Mouse (Mus musculus): ENCODE measurements around the gene Reln.

Reln gene

GRCm38 (mm10) chr5:22307072-22307471 is 37.4 kb downstream of the Reln start:
- DNase-seq (ENCODE audit: low spot score): no peak

GRCm38 (mm10) chr5:22303709-22304108 is 40.8 kb downstream of the Reln start:
- DNase-seq (ENCODE audit: low spot score): no peak

- no peak for DNase-seq (ENCODE audit: low spot score)
Observed at GRCm38 (mm10) chr5:22302309-22302708, 42.2 kb downstream of the Reln start.

GRCm38 (mm10) chr5:22300788-22301187 is 43.7 kb downstream of the Reln start:
- no peak for DNase-seq (ENCODE audit: low spot score)

- DNase-seq (ENCODE audit: low spot score): no peak
Observed at GRCm38 (mm10) chr5:22300046-22300445, 44.5 kb downstream of the Reln start.

GRCm38 (mm10) chr5:22295161-22295560 is 49.3 kb downstream of the Reln start:
- DNase-seq (ENCODE audit: low spot score): no peak

- no peak for DNase-seq (ENCODE audit: low spot score)
Observed at GRCm38 (mm10) chr5:22291409-22291808, 53.1 kb downstream of the Reln start.

- DNase-seq (ENCODE audit: low spot score): no peak
Observed at GRCm38 (mm10) chr5:22285396-22285795, 59.1 kb downstream of the Reln start.

- no peak for DNase-seq (ENCODE audit: low spot score)
Observed at GRCm38 (mm10) chr5:22282141-22282665, 62.3 kb downstream of the Reln start.

- DNase-seq (ENCODE audit: low spot score): no peak
Observed at GRCm38 (mm10) chr5:22280534-22281164, 63.9 kb downstream of the Reln start.

GRCm38 (mm10) chr5:22279201-22279600 is 65.3 kb downstream of the Reln start:
- DNase-seq (ENCODE audit: low spot score): no peak

- DNase-seq (ENCODE audit: low spot score): no peak
Observed at GRCm38 (mm10) chr5:22274134-22274533, 70.4 kb downstream of the Reln start.

- DNase-seq (ENCODE audit: low spot score): no peak
Observed at GRCm38 (mm10) chr5:22266489-22267301, 77.8 kb downstream of the Reln start.

GRCm38 (mm10) chr5:22262351-22262765 is 82.1 kb downstream of the Reln start:
- no peak for DNase-seq (ENCODE audit: low spot score)

- no peak for DNase-seq (ENCODE audit: low spot score)
Observed at GRCm38 (mm10) chr5:22255346-22255745, 89.2 kb downstream of the Reln start.

- no peak for DNase-seq (ENCODE audit: low spot score)
Observed at GRCm38 (mm10) chr5:22253910-22254309, 90.6 kb downstream of the Reln start.

GRCm38 (mm10) chr5:22253318-22253717 is 91.2 kb downstream of the Reln start:
- no peak for DNase-seq (ENCODE audit: low spot score)

GRCm38 (mm10) chr5:22247850-22248249 is 96.7 kb downstream of the Reln start:
- no peak for DNase-seq (ENCODE audit: low spot score)

GRCm38 (mm10) chr5:22245056-22245455 is 99.4 kb downstream of the Reln start:
- DNase-seq (ENCODE audit: low spot score): no peak

GRCm38 (mm10) chr5:22243538-22243937 is 101.0 kb downstream of the Reln start:
- no peak for DNase-seq (ENCODE audit: low spot score)

GRCm38 (mm10) chr5:22241560-22241959 is 102.9 kb downstream of the Reln start:
- DNase-seq (ENCODE audit: low spot score): no peak

GRCm38 (mm10) chr5:22236801-22237200 is 107.7 kb downstream of the Reln start:
- DNase-seq (ENCODE audit: low spot score): no peak

- no peak for DNase-seq (ENCODE audit: low spot score)
Observed at GRCm38 (mm10) chr5:22224515-22224914, 120.0 kb downstream of the Reln start.
